Mouse (Mus musculus) small intestine, adult 2 months (tissue): ENCODE data around the gene Rxfp2.

Source experiments
- CTCF ChIP-seq: fragments of 200-500 bp; IDR thresholded peaks from 2 replicates; pipeline ENCODE4 v1.5.1; 2012; ENCODE audit warnings: low read depth, mild to moderate bottlenecking, control low read depth, inconsistent platforms, low read length, moderate library complexity, mixed read lengths; ENCODE audit not compliant: insufficient replicate concordance, insufficient read length; ENCODE audit errors: extremely low read depth
- POLR2A ChIP-seq: fragments of 200-500 bp; IDR thresholded peaks from 2 replicates; pipeline ENCODE4 v1.6.1; 2012; ENCODE audit warnings: low read depth, mild to moderate bottlenecking, control low read depth, inconsistent platforms, low read length, moderate library complexity

- TF ChIP-seq CTCF, result no peak
- no peak for TF ChIP-seq POLR2A
Measured at GRCm38 (mm10) chr5:150071738-150072137, 53.3 kb downstream of the Rxfp2 start.
